Mouse (Mus musculus) kidney, embryonic 14.5 days (tissue): Measurements from ENCODE around the gene Pla2g2f. TPM values are rescaled to one million over a fixed set of nuclear protein-coding genes. Genes with fewer than 3 reads are reported as not detected.

ENCODE experiments used
- ATAC-seq: fragments of 200-750 bp; cut with Nextera tagmentation; 2 replicates; pipeline ENCODE4 v1.8.0; 2017; ENCODE audit warnings: moderate number of reproducible peaks, mild to moderate bottlenecking, moderate TSS enrichment, moderate library complexity; ENCODE audit not compliant: low FRiP score, low TSS enrichment
- H3K27ac ChIP-seq: fragments of 300-500 bp; sonication (generic); 2 replicates; pipeline ENCODE4 v1.5.1; 2014; ENCODE audit warnings: low read depth, mild to moderate bottlenecking, low read length, moderate library complexity, mixed read lengths
- H3K27me3 ChIP-seq: fragments of 300-500 bp; sonication (generic); 2 replicates; pipeline ENCODE4 v1.6.1; 2014; ENCODE audit warnings: mild to moderate bottlenecking, low read length; ENCODE audit not compliant: control insufficient read depth, insufficient read depth
- H3K36me3 ChIP-seq: fragments of 300-500 bp; sonication (generic); 2 replicates; pipeline ENCODE4 v1.6.1; 2014; ENCODE audit warnings: low read length, mixed read lengths; ENCODE audit not compliant: control insufficient read depth, insufficient read depth
- H3K4me1 ChIP-seq: fragments of 300-500 bp; sonication (generic); 2 replicates; pipeline ENCODE4 v1.6.1; 2014; ENCODE audit warnings: low read length, mixed read lengths; ENCODE audit not compliant: control insufficient read depth, insufficient read depth
- H3K4me2 ChIP-seq: fragments of 300-500 bp; sonication (generic); replicated peaks from 2 replicates; pipeline ENCODE4 v1.6.1; 2014; ENCODE audit warnings: low read depth, mild to moderate bottlenecking, low read length
- H3K4me3 ChIP-seq: fragments of 300-500 bp; sonication (generic); 2 replicates; pipeline ENCODE4 v1.5.1; 2014; ENCODE audit warnings: mild to moderate bottlenecking, low read length
- H3K9ac ChIP-seq: fragments of 300-500 bp; sonication (generic); 2 replicates; pipeline ENCODE4 v1.6.1; 2014; ENCODE audit warnings: low read depth, mild to moderate bottlenecking, low read length, moderate library complexity
- H3K9me3 ChIP-seq: fragments of 300-500 bp; sonication (generic); 2 replicates; pipeline ENCODE4 v1.6.1; 2016; ENCODE audit warnings: low read length; ENCODE audit not compliant: control insufficient read depth
- WGBS: fragments of 180-500 bp; shearing (Covaris S2); extraction: QIAGEN DNeasy Blood & Tissue Kit; methylation state at CpG from one replicate; pipeline ENCODE4 v1.1.7; 2014; 5-methylcytosine and 5-hydroxymethylcytosine counted together
- polyA plus RNA-seq: library from polyadenylated mRNA; unstranded; fragments of >200 nt; fragmentation: Nextera tagmentation; extraction: Ambion mirVana; gene quantifications from 2 replicates; pipeline ENCODE4 v1.2.1, GENCODE M21; 2014

Pla2g2f gene
- polyA plus RNA-seq, 1 experiment from 2014 or later, result not detected

- Histone ChIP-seq H3K4me1 (peaks cover 24% of the 10 kb centered on the region), H3K9me3 (no peaks in the 10 kb centered on the region), H3K4me2 (no peak overlapping the region), H3K27me3 (no peaks in the 10 kb centered on the region), H3K4me3 (no peak overlapping the region), H3K36me3 (no peaks in the 10 kb centered on the region), H3K9ac (no peak overlapping the region), H3K27ac (peak overlapping the region; percentile 24; the same call in 1 of the 2 replicates)
- no peak for ATAC-seq
- 42% methylated on average over 9 of the region's 9 CpGs for WGBS
Measured at GRCm38 (mm10) chr4:138729018-138729703, 28.3 kb downstream of the Pla2g2f start.

GRCm38 (mm10) chr4:138725751-138726150 is 31.7 kb downstream of the Pla2g2f start:
- Histone ChIP-seq H3K4me1 (peaks cover 41% of the 10 kb centered on the region), H3K9me3 (no peaks in the 10 kb centered on the region), H3K27me3 (no peaks in the 10 kb centered on the region), H3K4me2 (no peak overlapping the region), H3K27ac (peak overlapping the region; percentile 85), H3K9ac (no peak overlapping the region), H3K4me3 (no peak overlapping the region), H3K36me3 (no peaks in the 10 kb centered on the region)
- peak; percentile 77 for ATAC-seq
- 17% methylated on average over 5 of the region's 5 CpGs for WGBS

GRCm38 (mm10) chr4:138725127-138725461 is 32.3 kb downstream of the Pla2g2f start:
- WGBS, result 3% methylated on average over 13 of the region's 13 CpGs
- H3K36me3 ChIP-seq, result no peaks in the 10 kb centered on the region
- ATAC-seq, result peak; percentile 60
- H3K4me3 ChIP-seq, result peak overlapping the region; percentile 19; the same call in 1 of the 2 replicates
- H3K4me1 ChIP-seq, result peaks cover 41% of the 10 kb centered on the region
- no peaks in the 10 kb centered on the region for H3K9me3 ChIP-seq
- H3K4me2 ChIP-seq, result peak overlapping the region; percentile 48
- no peak overlapping the region for H3K9ac ChIP-seq
- no peaks in the 10 kb centered on the region for H3K27me3 ChIP-seq
- peak overlapping the region; percentile 85 for H3K27ac ChIP-seq

- ATAC-seq, result no peak
- Histone ChIP-seq H3K9ac (no peak within 1 kb of the TSS), H3K4me3 (peak within 1 kb of the TSS; percentile 19; the same call in 1 of the 2 replicates), H3K4me1 (peaks cover 40% of the 10 kb centered on the region), H3K27ac (peak within 1 kb of the TSS; percentile 85), H3K36me3 (no peaks in the 10 kb centered on the region), H3K27me3 (no peaks in the 10 kb centered on the region), H3K4me2 (peak within 1 kb of the TSS; percentile 48), H3K9me3 (no peaks in the 10 kb centered on the region)
- 35% methylated on average over 18 of the region's 18 CpGs for WGBS
Measured at GRCm38 (mm10) chr4:138724354-138725126, 32.9 kb downstream of the Pla2g2f start, which contains the start of gene Pla2g2c. Gene Pla2g2c (plus strand): TSS chr4:138724792.

GRCm38 (mm10) chr4:138723493-138724281 is 33.7 kb downstream of the Pla2g2f start:
- ATAC-seq, result peak; percentile 41; the same call in 1 of the 2 replicates
- Histone ChIP-seq H3K4me1 (peaks cover 35% of the 10 kb centered on the region), H3K9me3 (no peaks in the 10 kb centered on the region), H3K9ac (no peak overlapping the region), H3K27ac (peak overlapping the region; percentile 85), H3K4me3 (no peak overlapping the region), H3K36me3 (no peaks in the 10 kb centered on the region), H3K27me3 (no peaks in the 10 kb centered on the region), H3K4me2 (no peak overlapping the region)
- WGBS, result 29% methylated on average over 15 of the region's 15 CpGs

GRCm38 (mm10) chr4:138719264-138719596 is 38.2 kb downstream of the Pla2g2f start:
- Histone ChIP-seq H3K4me3 (no peak overlapping the region), H3K36me3 (no peaks in the 10 kb centered on the region), H3K4me1 (peaks cover 19% of the 10 kb centered on the region), H3K27me3 (no peaks in the 10 kb centered on the region), H3K9me3 (no peaks in the 10 kb centered on the region), H3K27ac (no peak overlapping the region), H3K9ac (no peak overlapping the region), H3K4me2 (no peak overlapping the region)
- no peak for ATAC-seq
- WGBS, result 38% methylated on average over 5 of the region's 5 CpGs

GRCm38 (mm10) chr4:138718586-138719263 is 38.7 kb downstream of the Pla2g2f start:
- no peak overlapping the region for H3K9ac ChIP-seq
- H3K36me3 ChIP-seq, result no peaks in the 10 kb centered on the region
- H3K27me3 ChIP-seq, result no peaks in the 10 kb centered on the region
- peaks cover 14% of the 10 kb centered on the region for H3K4me1 ChIP-seq
- no peak overlapping the region for H3K4me2 ChIP-seq
- no peak overlapping the region for H3K4me3 ChIP-seq
- H3K27ac ChIP-seq, result no peak overlapping the region
- ATAC-seq, result peak; percentile 65
- WGBS, result 38% methylated on average over 5 of the region's 5 CpGs
- H3K9me3 ChIP-seq, result no peaks in the 10 kb centered on the region

GRCm38 (mm10) chr4:138716697-138717096 is 40.7 kb downstream of the Pla2g2f start:
- no peak for ATAC-seq
- 71% methylated on average over 9 of the region's 9 CpGs for WGBS

More at GRCm38 (mm10) chr4:138716697-138717096, 40.7 kb downstream of the Pla2g2f start:
- Histone ChIP-seq H3K36me3 (no peaks in the 10 kb centered on the region), H3K4me1 (no peaks in the 10 kb centered on the region), H3K27ac (no peak overlapping the region), H3K27me3 (no peaks in the 10 kb centered on the region), H3K4me2 (no peak overlapping the region), H3K9ac (no peak overlapping the region), H3K9me3 (no peaks in the 10 kb centered on the region), H3K4me3 (no peak overlapping the region)
